Mouse (Mus musculus) neural tube, embryonic 14.5 days (tissue): ENCODE measurements around the gene Pih1d2. TPM values are rescaled to one million over a fixed set of nuclear protein-coding genes. Genes with fewer than 3 reads are reported as not detected.
A peak's percentile ranks its signal among the peaks of the same experiment; 100 is the strongest.

Experiments
- ATAC-seq: fragments of 200-750 bp; cut with Nextera tagmentation; 2 replicates; pipeline ENCODE4 v1.8.0; 2017; ENCODE audit warnings: low read depth, mild to moderate bottlenecking, moderate TSS enrichment, moderate library complexity
- H3K27ac ChIP-seq: fragments of 300-500 bp; sonication (generic); 2 replicates; pipeline ENCODE4 v1.5.1; 2014; ENCODE audit warnings: low read depth, mild to moderate bottlenecking, control low read depth, low read length, moderate library complexity, mixed read lengths
- H3K27me3 ChIP-seq: fragments of 300-500 bp; sonication (generic); 2 replicates; pipeline ENCODE4 v1.6.1; 2014; ENCODE audit warnings: low read length; ENCODE audit not compliant: control insufficient read depth, insufficient read depth
- H3K36me3 ChIP-seq: fragments of 300-500 bp; sonication (generic); 2 replicates; pipeline ENCODE4 v1.6.1; 2014; ENCODE audit warnings: low read length, mixed read lengths; ENCODE audit not compliant: control insufficient read depth, insufficient read depth
- H3K4me1 ChIP-seq: fragments of 300-500 bp; sonication (generic); 2 replicates; pipeline ENCODE4 v1.6.1; 2014; ENCODE audit warnings: low read length; ENCODE audit not compliant: control insufficient read depth, insufficient read depth
- H3K4me2 ChIP-seq: fragments of 300-500 bp; sonication (generic); 2 replicates; pipeline ENCODE4 v1.6.1; 2014; ENCODE audit warnings: mild to moderate bottlenecking, low read depth, low read length, control low read depth
- H3K4me3 ChIP-seq: fragments of 300-500 bp; sonication (generic); 2 replicates; pipeline ENCODE4 v1.5.1; 2014; ENCODE audit warnings: low read depth, low read length, control low read depth, mixed read lengths
- H3K9ac ChIP-seq: fragments of 300-500 bp; sonication (generic); replicated peaks from 2 replicates; pipeline ENCODE4 v1.6.1; 2014; ENCODE audit warnings: low read depth, mild to moderate bottlenecking, control low read depth, low read length, mixed read lengths
- H3K9me3 ChIP-seq: fragments of 300-500 bp; sonication (generic); 2 replicates; pipeline ENCODE4 v1.6.1; 2016; ENCODE audit warnings: low read length; ENCODE audit not compliant: control insufficient read depth
- WGBS: fragments of 180-500 bp; shearing (Covaris S2); extraction: QIAGEN DNeasy Blood & Tissue Kit; methylation state at CpG from one replicate; pipeline ENCODE4 v1.1.7; 2014; 5-methylcytosine and 5-hydroxymethylcytosine counted together
- polyA plus RNA-seq: library from polyadenylated mRNA; unstranded; fragments of >200 nt; fragmentation: Nextera tagmentation; extraction: Ambion mirVana; gene quantifications from 2 replicates; pipeline ENCODE4 v1.2.1, GENCODE M21; 2014

Pih1d2 gene
- polyA plus RNA-seq, 1 experiment from 2014 or later: 4.4 TPM

DNA sequence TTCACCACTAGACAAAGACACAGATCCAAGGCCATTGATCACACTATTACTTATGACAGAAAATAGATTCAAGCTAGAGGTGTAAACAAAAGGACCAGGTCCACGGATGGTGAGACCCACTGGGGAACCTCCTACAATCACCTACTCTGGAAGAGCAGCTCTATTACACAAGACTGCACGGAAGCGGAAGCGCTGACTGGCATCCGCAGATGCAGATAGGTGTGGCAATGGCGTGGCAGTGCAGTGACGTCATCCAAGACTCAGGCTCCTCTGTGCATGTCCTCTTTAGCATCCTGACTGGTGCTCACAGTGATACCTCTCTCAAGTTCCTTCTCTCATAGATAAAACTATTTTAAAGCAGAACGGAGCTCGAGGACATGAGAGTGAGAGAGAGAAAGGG is 24.2 kb upstream of the Pih1d2 start:
- Histone ChIP-seq H3K4me1 (no peaks in the 10 kb centered on the region), H3K9me3 (no peaks in the 10 kb centered on the region), H3K27me3 (no peaks in the 10 kb centered on the region), H3K4me3 (no peak overlapping the region), H3K9ac (no peak overlapping the region), H3K27ac (no peak overlapping the region), H3K36me3 (peaks cover 30% of the 10 kb centered on the region), H3K4me2 (no peak overlapping the region)
- WGBS: 92% methylated on average over 9 of the region's 9 CpGs
- no peak for ATAC-seq

DNA sequence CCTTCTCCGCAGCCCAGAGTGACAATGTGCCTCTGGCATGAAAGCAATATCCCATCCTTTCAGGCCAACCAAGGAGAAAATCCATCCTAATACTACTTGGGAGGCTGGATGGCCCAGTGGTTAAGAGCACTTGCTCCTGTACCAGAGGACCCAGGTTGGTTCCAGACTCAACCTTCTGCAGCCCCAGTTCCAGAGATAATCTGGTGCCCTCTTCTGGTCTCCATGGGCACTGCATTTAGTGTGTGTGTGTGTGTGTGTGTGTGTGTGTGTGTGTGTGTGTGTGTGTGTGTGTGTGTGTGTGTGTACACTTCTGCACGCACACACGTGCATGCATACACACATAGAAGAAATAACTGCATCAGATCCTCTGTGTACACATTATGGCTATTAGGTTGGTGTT is 23.6 kb upstream of the Pih1d2 start:
- H3K4me2 ChIP-seq: no peak overlapping the region
- no peak overlapping the region for H3K9ac ChIP-seq
- H3K4me1 ChIP-seq: no peaks in the 10 kb centered on the region
- no peak overlapping the region for H3K4me3 ChIP-seq
- no peaks in the 10 kb centered on the region for H3K9me3 ChIP-seq
- ATAC-seq: no peak
- WGBS: 77% methylated on average over 3 of the region's 3 CpGs
- no peak overlapping the region for H3K27ac ChIP-seq
- H3K27me3 ChIP-seq: no peaks in the 10 kb centered on the region
- peaks cover 36% of the 10 kb centered on the region for H3K36me3 ChIP-seq

DNA sequence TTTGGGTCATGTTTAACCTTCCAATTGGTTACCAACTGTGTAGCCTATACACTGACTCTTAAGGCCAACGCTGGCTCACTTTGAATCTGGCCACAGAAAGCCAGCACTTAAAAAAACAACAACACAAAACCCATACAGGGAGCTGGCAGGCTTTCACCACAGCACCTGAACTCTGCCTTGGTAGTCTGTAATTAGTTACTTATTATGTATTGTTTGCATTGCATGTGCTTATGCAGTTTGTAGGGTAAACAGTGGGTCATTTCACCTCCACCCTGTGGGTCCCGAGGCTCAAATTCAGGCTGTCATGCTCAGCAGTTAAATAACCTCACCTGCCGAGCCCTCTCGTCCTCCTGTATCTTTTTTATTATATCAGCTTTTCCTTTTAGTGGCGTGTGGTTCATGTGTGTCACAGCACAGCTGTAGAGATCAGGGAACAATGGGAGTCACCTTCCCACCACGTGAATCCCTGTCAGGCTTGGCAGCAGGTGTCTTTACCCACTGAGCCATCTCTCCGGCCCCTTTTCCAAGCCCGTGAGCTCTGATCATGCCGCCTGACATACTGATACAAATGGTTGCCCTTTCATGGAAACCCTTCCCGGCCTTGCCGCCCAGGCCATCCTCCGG is 22.2 kb upstream of the Pih1d2 start:
- Histone ChIP-seq H3K27ac (no peak overlapping the region), H3K36me3 (peaks cover 49% of the 10 kb centered on the region), H3K9ac (no peak overlapping the region), H3K27me3 (no peaks in the 10 kb centered on the region), H3K9me3 (no peaks in the 10 kb centered on the region), H3K4me1 (no peaks in the 10 kb centered on the region), H3K4me2 (no peak overlapping the region), H3K4me3 (no peak overlapping the region)
- ATAC-seq: no peak
- 80% methylated on average over 12 of the region's 12 CpGs for WGBS

DNA sequence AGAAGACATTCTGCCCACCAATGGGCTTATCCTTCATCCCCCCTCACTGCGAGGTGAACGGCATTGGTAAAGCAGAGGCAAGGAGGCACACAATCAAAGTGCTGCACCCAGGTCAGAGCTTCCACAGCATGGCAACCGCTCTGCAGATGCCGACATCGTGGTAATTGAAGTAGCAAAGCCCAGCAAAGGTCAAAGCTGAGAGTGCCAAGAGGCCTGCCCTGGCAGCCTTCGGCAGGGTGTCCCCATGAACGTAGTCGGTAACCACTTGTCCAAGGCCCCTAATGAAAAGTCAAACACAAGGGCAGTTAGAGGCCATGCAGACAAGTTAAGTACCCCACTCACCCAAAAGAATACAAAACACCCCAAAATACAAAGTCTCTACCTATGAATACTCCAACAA is 20.1 kb upstream of the Pih1d2 start:
- H3K4me1 ChIP-seq: peaks cover under 1% of the 10 kb centered on the region
- H3K27ac ChIP-seq: no peak overlapping the region
- H3K27me3 ChIP-seq: no peaks in the 10 kb centered on the region
- 98% methylated on average over 8 of the region's 8 CpGs for WGBS
- H3K36me3 ChIP-seq: peaks cover 55% of the 10 kb centered on the region
- no peak overlapping the region for H3K4me2 ChIP-seq
- no peaks in the 10 kb centered on the region for H3K9me3 ChIP-seq
- H3K9ac ChIP-seq: no peak overlapping the region
- no peak for ATAC-seq
- no peak overlapping the region for H3K4me3 ChIP-seq

DNA sequence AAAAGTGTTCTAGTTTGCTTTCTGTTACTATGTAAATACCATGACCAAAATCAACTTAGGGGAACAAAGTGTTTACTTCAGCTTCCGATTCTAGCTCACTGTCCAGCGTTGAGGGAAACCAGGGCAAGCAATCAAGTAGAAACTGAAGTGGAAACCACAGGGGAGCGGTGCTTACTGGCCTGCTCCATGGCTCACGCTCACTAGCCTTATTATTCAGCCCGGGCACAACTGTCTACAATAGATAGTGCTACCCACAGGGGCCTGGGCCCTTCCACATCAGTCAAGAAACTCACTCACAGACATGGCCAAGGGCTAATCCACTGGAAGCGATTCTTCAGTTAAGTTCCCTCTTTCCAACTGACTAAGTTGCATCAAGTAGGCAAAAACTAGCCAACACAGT is 15.6 kb upstream of the Pih1d2 start:
- peaks cover 44% of the 10 kb centered on the region for H3K36me3 ChIP-seq
- H3K9me3 ChIP-seq: no peaks in the 10 kb centered on the region
- H3K4me2 ChIP-seq: no peak overlapping the region
- no peaks in the 10 kb centered on the region for H3K27me3 ChIP-seq
- no peak overlapping the region for H3K4me3 ChIP-seq
- no peak for ATAC-seq
- WGBS: 76% methylated on average over 6 of the region's 6 CpGs
- H3K27ac ChIP-seq: no peak overlapping the region
- peaks cover 18% of the 10 kb centered on the region for H3K4me1 ChIP-seq
- H3K9ac ChIP-seq: no peak overlapping the region

DNA sequence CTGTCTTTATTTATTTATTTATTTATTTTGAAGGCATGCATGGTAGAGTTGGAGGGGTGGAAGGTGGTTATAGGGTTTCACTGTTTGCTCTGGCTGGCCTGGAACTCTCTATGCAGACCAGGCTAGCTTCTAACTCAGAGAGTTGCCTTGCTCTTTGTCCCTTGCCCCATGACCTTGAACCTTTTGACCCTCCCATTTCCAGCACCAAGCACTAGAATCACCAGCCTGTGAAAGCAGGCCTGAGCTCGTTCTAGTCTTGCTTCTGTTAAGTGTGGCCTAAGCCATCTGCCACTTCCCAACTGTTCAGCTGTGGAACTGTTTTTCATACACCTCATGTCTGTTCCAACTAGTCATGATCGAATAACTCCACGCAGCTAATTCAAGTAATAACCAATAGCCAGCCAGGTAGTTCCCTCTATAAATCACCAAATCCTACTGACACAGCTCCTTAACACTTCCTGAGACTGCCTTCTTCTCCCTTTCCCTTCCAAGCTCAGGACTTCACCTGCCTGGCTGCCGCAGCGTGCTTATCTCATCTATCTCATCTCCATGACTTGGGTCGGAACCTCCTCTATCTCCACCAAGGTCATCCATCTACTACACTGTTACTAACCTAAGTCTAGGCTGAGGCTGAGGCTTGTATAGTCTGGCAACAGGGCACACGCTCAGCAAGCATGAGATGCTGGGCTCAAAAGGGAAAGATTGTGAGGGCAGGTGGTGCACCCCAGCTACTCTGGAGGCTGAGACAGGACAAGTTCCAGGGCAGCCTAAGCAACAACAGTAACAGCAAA is 14.9 kb upstream of the Pih1d2 start:
- 89% methylated on average over 7 of the region's 7 CpGs for WGBS
- Histone ChIP-seq H3K4me1 (peaks cover 18% of the 10 kb centered on the region), H3K9ac (no peak overlapping the region; the same call in 1 of the 2 replicates), H3K27ac (no peak overlapping the region), H3K36me3 (peaks cover 39% of the 10 kb centered on the region), H3K9me3 (no peaks in the 10 kb centered on the region), H3K27me3 (no peaks in the 10 kb centered on the region), H3K4me3 (peak overlapping the region; percentile 86; the same call in 1 of the 2 replicates), H3K4me2 (peak overlapping the region; percentile 93)
- ATAC-seq: no peak

DNA sequence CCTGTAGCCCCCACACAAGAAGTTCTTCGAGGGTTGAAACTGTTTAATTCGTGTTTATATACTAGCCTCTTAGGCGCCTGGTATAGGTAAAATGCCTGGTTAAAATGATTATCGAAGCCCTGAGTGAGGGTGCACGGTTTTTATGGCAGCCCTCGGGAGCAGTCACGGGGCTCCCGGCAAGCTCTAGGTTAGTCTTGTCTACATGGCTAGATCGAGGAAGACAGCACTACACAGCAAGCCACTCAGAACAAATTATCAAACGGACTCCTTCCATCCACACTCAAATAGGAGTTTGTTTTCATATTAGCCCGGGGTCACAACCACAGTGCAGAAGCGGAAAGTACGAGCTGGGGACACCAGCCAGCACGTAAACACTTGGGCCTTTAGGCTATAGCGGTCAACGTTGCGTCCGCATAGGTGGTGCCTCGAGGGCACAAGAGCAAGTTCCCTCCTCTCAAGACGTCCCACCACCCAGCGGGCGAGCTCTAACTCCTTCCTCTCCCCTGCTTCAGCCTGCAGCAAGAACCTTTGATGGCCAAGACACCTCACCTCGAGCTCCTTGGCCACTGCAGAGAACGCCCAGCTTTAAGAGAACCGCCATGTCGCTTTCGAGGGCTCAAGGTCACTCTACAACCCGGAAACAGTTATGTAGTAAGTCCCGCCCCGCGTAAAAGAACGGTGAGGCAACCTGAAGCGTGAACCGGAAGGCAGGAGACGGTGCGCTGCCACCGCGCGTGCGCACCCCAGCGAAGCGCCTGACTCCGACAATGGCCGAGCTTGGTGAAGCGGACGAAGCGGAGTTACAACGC is 13.7 kb upstream of the Pih1d2 start, which contains the start of the genes Sdhd and Timm8b:
Sdhd (minus strand) TSS at position 624 of the 809 bp plus-strand sequence.
Timm8b (plus strand) TSS at position 722 of the 809 bp plus-strand sequence.
- peak within 1 kb of the TSS; percentile 86 for H3K4me3 ChIP-seq
- H3K27me3 ChIP-seq: no peaks in the 10 kb centered on the region
- H3K27ac ChIP-seq: peak within 1 kb of the TSS; percentile 75
- peak; percentile 98 for ATAC-seq
- under 1% methylated on average over 48 of the region's 48 CpGs for WGBS
- H3K4me2 ChIP-seq: peak within 1 kb of the TSS; percentile 93
- peaks cover 30% of the 10 kb centered on the region for H3K36me3 ChIP-seq
- peak within 1 kb of the TSS; percentile 64 for H3K9ac ChIP-seq
- H3K9me3 ChIP-seq: no peaks in the 10 kb centered on the region
- peaks cover 18% of the 10 kb centered on the region for H3K4me1 ChIP-seq

DNA sequence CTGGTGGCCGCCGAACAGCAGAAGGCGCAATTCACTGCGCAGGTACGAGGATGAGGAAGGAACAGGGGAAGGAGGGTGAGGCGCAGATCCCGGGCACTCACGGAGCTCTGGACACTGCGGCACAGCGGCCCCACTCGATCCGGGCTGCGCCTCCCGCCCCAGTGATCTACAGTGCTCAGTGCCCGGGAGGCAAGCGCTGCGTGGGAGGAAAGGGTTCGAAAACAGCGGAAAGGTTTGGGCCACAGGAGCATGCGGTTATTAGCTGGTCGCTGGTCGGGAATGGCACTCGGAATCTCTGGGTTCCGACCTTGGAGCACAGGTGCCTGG is 13.2 kb upstream of the Pih1d2 start:
- Histone ChIP-seq H3K27ac (peak overlapping the region; percentile 75), H3K9ac (peak overlapping the region; percentile 64), H3K4me3 (peak overlapping the region; percentile 86), H3K36me3 (peaks cover 24% of the 10 kb centered on the region), H3K4me1 (peaks cover 18% of the 10 kb centered on the region), H3K4me2 (peak overlapping the region; percentile 69), H3K27me3 (no peaks in the 10 kb centered on the region), H3K9me3 (no peaks in the 10 kb centered on the region)
- ATAC-seq: peak; percentile 90
- 0% methylated on average over 24 of the region's 24 CpGs for WGBS
